Mouse (Mus musculus) spleen, adult 2 months (tissue): ENCODE data around the gene Tubb2a.

ENCODE experiments used
- CTCF ChIP-seq: fragments of 200-500 bp; IDR thresholded peaks from 2 replicates; pipeline ENCODE4 v1.5.1; 2011; ENCODE audit warnings: mild to moderate bottlenecking, inconsistent platforms; ENCODE audit not compliant: insufficient read depth, insufficient read length, insufficient replicate concordance; ENCODE audit errors: extremely low read depth
- POLR2A ChIP-seq: fragments of 200-500 bp; IDR thresholded peaks from 2 replicates; pipeline ENCODE4 v1.6.1; 2011; ENCODE audit warnings: low read depth, low read length, inconsistent platforms

GRCm38 (mm10) chr13:34038901-34039341 lies 38.9 kb downstream of the Tubb2a start:
- TF ChIP-seq CTCF (no peak), POLR2A (no peak)
